Mouse (Mus musculus) left cerebral cortex, adult 2 months (tissue): ENCODE data around the gene Rbfox3. TPM values are rescaled to one million over a fixed set of nuclear protein-coding genes. Genes with fewer than 3 reads are reported as not detected.

Experiments
- DNase-seq, 2 experiments: peaks; one replicate each; pipeline ENCODE4 v3.0.0; 2021 to 2022; ENCODE audit warnings: low spot score in 2 of 2, mixed read lengths in 1 of 2; ENCODE audit errors: extremely low spot score in 1 of 2
- H3K27ac ChIP-seq: fragments of 200-600 bp; 2 replicates; pipeline ENCODE4 v1.8.1; 2022
- H3K4me3 ChIP-seq: fragments of 200-600 bp; 2 replicates; pipeline ENCODE4 v1.8.1; 2022
- CTCF ChIP-seq: fragments of 200-600 bp; IDR thresholded peaks from 2 replicates; pipeline ENCODE4 v1.8.1; 2022; ENCODE audit warnings: antibody characterized with exemption, mild to moderate bottlenecking, moderate library complexity
- intact Hi-C: fragments of 180-260 bp; cut with DNase I; formaldehyde crosslinking; loops from one replicate; pipeline ENCODE4 v1.15.1; 2025
- total RNA-seq, 2 experiments: library from RNA; stranded (reverse); gene quantifications; 2 replicates each; pipeline ENCODE4 v1.2.3; 2021

The Rbfox3 gene
- total RNA-seq, 2 experiments from 2014 or later = 345 to 353 TPM

GRCm38 (mm10) chr11:118889500-118889899, 21.9 kb downstream of the Rbfox3 start:
- DNase-seq = no peak
- Histone ChIP-seq H3K4me3 (no peak overlapping the region), H3K27ac (peak overlapping the region; percentile 70)
- no peak for TF ChIP-seq CTCF
- intact Hi-C loops = no loop called here

- DNase-seq = no peak
- peak overlapping the region; percentile 70 for H3K27ac ChIP-seq
- TF ChIP-seq CTCF = no peak
- no peak overlapping the region for H3K4me3 ChIP-seq
- intact Hi-C loops = no loop called here
These were observed 23.0 kb downstream of the Rbfox3 start for GRCm38 (mm10) chr11:118888426-118888825.

- H3K27ac ChIP-seq = no peak overlapping the region
- no peak for DNase-seq
- intact Hi-C loops = no loop called here
- no peak overlapping the region for H3K4me3 ChIP-seq
- no peak for TF ChIP-seq CTCF
These were observed 24.2 kb downstream of the Rbfox3 start for GRCm38 (mm10) chr11:118887206-118887605.

- peak overlapping the region; percentile 92 for H3K27ac ChIP-seq
- TF ChIP-seq CTCF = no peak
These were observed 25.0 kb downstream of the Rbfox3 start for GRCm38 (mm10) chr11:118886269-118886965.

GRCm38 (mm10) chr11:118885604-118886003, 25.8 kb downstream of the Rbfox3 start:
- intact Hi-C loops = no loop called here
- Histone ChIP-seq H3K27ac (peak overlapping the region; percentile 92), H3K4me3 (no peak overlapping the region)
- DNase-seq = no peak
- TF ChIP-seq CTCF = no peak

More at GRCm38 (mm10) chr11:118886269-118886965, 25.0 kb downstream of the Rbfox3 start:
- no peak for DNase-seq
- intact Hi-C loops = no loop called here
- no peak overlapping the region for H3K4me3 ChIP-seq

GRCm38 (mm10) chr11:118885135-118885534, 26.3 kb downstream of the Rbfox3 start:
- DNase-seq = no peak
- no peak for TF ChIP-seq CTCF
- intact Hi-C loops = no loop called here
- no peak overlapping the region for H3K4me3 ChIP-seq
- H3K27ac ChIP-seq = peak overlapping the region; percentile 92

GRCm38 (mm10) chr11:118883143-118883542, 28.3 kb downstream of the Rbfox3 start:
- no peak for TF ChIP-seq CTCF
- DNase-seq = no peak
- no peak overlapping the region for H3K4me3 ChIP-seq
- intact Hi-C loops = loop anchor here (5.0 kb wide), 1 partner anchor 91 kb away; no protein-coding TSS in a partner anchor
- peak overlapping the region; percentile 92 for H3K27ac ChIP-seq

GRCm38 (mm10) chr11:118881786-118882495, 29.5 kb downstream of the Rbfox3 start:
- no peak overlapping the region for H3K4me3 ChIP-seq
- DNase-seq = no peak
- intact Hi-C loops = loop anchor here (5.0 kb wide), 1 partner anchor 90 kb away; no protein-coding TSS in a partner anchor
- H3K27ac ChIP-seq = peak overlapping the region; percentile 92
- TF ChIP-seq CTCF = no peak

GRCm38 (mm10) chr11:118879466-118880150, 31.8 kb downstream of the Rbfox3 start:
- H3K27ac ChIP-seq = peak overlapping the region; percentile 40; the same call in 1 of the 2 replicates
- DNase-seq = no peak
- no peak overlapping the region for H3K4me3 ChIP-seq
- TF ChIP-seq CTCF = no peak; the same call in none of the 2 replicates
- intact Hi-C loops = loop anchor here (5.0 kb wide), 1 partner anchor 87 kb away; no protein-coding TSS in a partner anchor

GRCm38 (mm10) chr11:118878605-118879245, 32.7 kb downstream of the Rbfox3 start:
- no peak for TF ChIP-seq CTCF
- intact Hi-C loops = no loop called here
- peak overlapping the region; percentile 40; the same call in 1 of the 2 replicates for H3K27ac ChIP-seq
- no peak for DNase-seq
- H3K4me3 ChIP-seq = no peak overlapping the region

- no peak for DNase-seq
- no peak overlapping the region for H3K4me3 ChIP-seq
- H3K27ac ChIP-seq = peak overlapping the region; percentile 86
- TF ChIP-seq CTCF = peak; percentile 40
- intact Hi-C loops = no loop called here
These were observed 36.0 kb downstream of the Rbfox3 start for GRCm38 (mm10) chr11:118875243-118875897.
